Mouse (Mus musculus) limb, embryonic 10.5 days (tissue): Measurements from ENCODE around the gene Dgkg. TPM values are rescaled to one million over a fixed set of nuclear protein-coding genes. Genes with fewer than 3 reads are reported as not detected.

Source experiments
- DNase-seq: peaks from one replicate; pipeline ENCODE4 v3.0.0-alpha.2; 2017; ENCODE audit warnings: low spot score
- H3K27ac ChIP-seq: fragments of 300-500 bp; sonication (generic); 2 replicates; pipeline ENCODE4 v1.5.1; 2016; ENCODE audit warnings: mild to moderate bottlenecking
- H3K27me3 ChIP-seq: fragments of 300-500 bp; sonication (generic); 2 replicates; pipeline ENCODE4 v1.6.1; 2016; ENCODE audit warnings: low read depth, mild to moderate bottlenecking; ENCODE audit not compliant: poor library complexity, severe bottlenecking
- H3K36me3 ChIP-seq: fragments of 300-500 bp; sonication (generic); 2 replicates; pipeline ENCODE4 v1.6.1; 2016; ENCODE audit warnings: mild to moderate bottlenecking, moderate library complexity
- H3K4me1 ChIP-seq: fragments of 300-500 bp; sonication (generic); 2 replicates; pipeline ENCODE4 v1.6.1; 2016
- H3K4me3 ChIP-seq: fragments of 300-500 bp; sonication (generic); 2 replicates; pipeline ENCODE4 v1.5.1; 2016; ENCODE audit warnings: mild to moderate bottlenecking, moderate library complexity
- H3K9me3 ChIP-seq: fragments of 300-500 bp; sonication (generic); replicated peaks from 2 replicates; pipeline ENCODE4 v1.6.1; 2016; ENCODE audit warnings: mild to moderate bottlenecking
- WGBS: fragments of 180-500 bp; shearing (Covaris S2); methylation state at CpG from one replicate; pipeline ENCODE4 v1.1.7; 2016; 5-methylcytosine and 5-hydroxymethylcytosine counted together
- polyA plus RNA-seq: library from polyadenylated mRNA; unstranded; fragments of >200 nt; fragmentation: Nextera tagmentation; extraction: Ambion mirVana; gene quantifications from 2 replicates; pipeline ENCODE4 v1.2.1, GENCODE M21; 2016

Dgkg gene
- polyA plus RNA-seq, 1 experiment from 2014 or later, result 0.29 TPM

GRCm38 (mm10) chr16:22578883-22579282 is 78.1 kb downstream of the Dgkg start:
- Histone ChIP-seq H3K4me1 (0 out of 2 replicates have a peak, but pooled peaks cover 9% of the 10 kb centered on the region), H3K36me3 (no peaks in the 10 kb centered on the region), H3K4me3 (no peak overlapping the region), H3K9me3 (no peaks in the 10 kb centered on the region), H3K27me3 (no peaks in the 10 kb centered on the region), H3K27ac (no peak overlapping the region)
- no peak for DNase-seq
- WGBS, result 89% methylated on average over 10 of the region's 10 CpGs

DNA sequence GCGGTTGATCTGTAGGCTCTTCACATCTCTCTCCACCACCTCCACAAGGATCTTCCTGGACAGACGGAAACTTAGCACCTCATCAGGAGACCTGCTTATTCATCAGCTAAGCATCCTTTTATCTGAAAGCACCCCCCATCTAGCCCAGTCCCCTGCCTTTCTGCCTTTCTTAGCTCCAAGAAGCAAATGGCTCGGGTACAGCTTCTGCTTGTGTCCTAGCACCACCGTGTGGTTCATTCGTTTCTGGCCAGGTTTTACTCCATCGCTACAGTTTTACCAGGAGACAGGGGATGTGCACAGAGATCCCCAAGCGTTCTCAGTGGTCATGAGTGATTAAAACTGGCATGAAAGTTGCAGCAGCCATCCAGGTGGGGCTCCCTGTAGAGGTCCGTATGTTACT is 79.4 kb downstream of the Dgkg start:
- no peak overlapping the region for H3K4me3 ChIP-seq
- 56% methylated on average over 8 of the region's 8 CpGs for WGBS
- H3K27ac ChIP-seq, result no peak overlapping the region
- H3K4me1 ChIP-seq, result 0 out of 2 replicates have a peak, but pooled peaks cover 9% of the 10 kb centered on the region
- DNase-seq, result no peak
- H3K27me3 ChIP-seq, result peaks cover 6% of the 10 kb centered on the region
- H3K9me3 ChIP-seq, result no peaks in the 10 kb centered on the region
- no peaks in the 10 kb centered on the region for H3K36me3 ChIP-seq

GRCm38 (mm10) chr16:22574164-22574563 is 82.9 kb downstream of the Dgkg start:
- DNase-seq, result no peak
- Histone ChIP-seq H3K36me3 (no peaks in the 10 kb centered on the region), H3K27me3 (peaks cover 21% of the 10 kb centered on the region), H3K27ac (no peak overlapping the region), H3K4me1 (0 out of 2 replicates have a peak, but pooled peaks cover 9% of the 10 kb centered on the region), H3K4me3 (no peak overlapping the region), H3K9me3 (no peaks in the 10 kb centered on the region)
- 74% methylated on average over 7 of the region's 7 CpGs for WGBS

DNA sequence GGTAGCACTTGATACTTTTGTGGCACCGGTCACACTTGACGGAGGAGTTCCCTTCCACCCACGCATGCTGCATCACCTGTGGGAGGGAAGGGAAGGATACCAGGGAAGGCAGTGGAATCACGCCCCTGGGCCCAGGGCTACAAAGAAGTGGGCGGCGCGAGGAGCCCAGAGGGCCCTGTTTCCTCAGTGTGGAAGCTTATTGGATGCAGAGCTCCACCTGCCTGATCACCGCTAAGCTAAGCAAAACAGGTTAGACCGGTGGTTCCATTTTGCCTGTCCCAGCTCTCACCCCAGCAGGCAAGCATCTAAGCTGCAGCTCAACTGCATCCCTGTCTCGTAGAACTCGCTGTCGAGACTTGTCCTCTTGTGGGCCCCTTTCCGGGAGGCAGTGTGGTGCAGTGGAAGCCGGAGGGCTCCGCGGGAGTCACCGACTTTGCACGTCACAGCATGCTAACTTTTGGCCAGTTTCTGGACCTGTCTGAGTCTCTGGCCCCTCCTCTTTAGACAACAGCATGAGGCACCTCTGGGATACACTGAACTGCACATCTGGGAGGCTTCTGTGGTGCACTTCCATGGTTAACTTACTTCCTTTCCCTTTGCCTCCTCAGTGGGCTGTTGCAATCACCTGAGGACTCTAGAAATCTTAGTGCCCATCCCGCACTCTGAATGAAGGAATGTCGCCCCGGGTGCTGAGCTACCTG is 84.2 kb downstream of the Dgkg start:
- 35% methylated on average over 21 of the region's 21 CpGs for WGBS
- Histone ChIP-seq H3K36me3 (no peaks in the 10 kb centered on the region), H3K4me1 (0 out of 2 replicates have a peak, but pooled peaks cover 9% of the 10 kb centered on the region), H3K27me3 (peaks cover 21% of the 10 kb centered on the region), H3K27ac (no peak overlapping the region), H3K4me3 (no peak overlapping the region), H3K9me3 (no peaks in the 10 kb centered on the region)
- no peak for DNase-seq

- Histone ChIP-seq H3K4me1 (no peaks in the 10 kb centered on the region), H3K36me3 (no peaks in the 10 kb centered on the region), H3K27ac (no peak overlapping the region), H3K9me3 (no peaks in the 10 kb centered on the region), H3K4me3 (no peak overlapping the region), H3K27me3 (no peaks in the 10 kb centered on the region)
- no peak for DNase-seq
- WGBS, result 81% methylated on average over 3 of the region's 3 CpGs
These were observed 92.1 kb downstream of the Dgkg start for GRCm38 (mm10) chr16:22564907-22565272.

DNA sequence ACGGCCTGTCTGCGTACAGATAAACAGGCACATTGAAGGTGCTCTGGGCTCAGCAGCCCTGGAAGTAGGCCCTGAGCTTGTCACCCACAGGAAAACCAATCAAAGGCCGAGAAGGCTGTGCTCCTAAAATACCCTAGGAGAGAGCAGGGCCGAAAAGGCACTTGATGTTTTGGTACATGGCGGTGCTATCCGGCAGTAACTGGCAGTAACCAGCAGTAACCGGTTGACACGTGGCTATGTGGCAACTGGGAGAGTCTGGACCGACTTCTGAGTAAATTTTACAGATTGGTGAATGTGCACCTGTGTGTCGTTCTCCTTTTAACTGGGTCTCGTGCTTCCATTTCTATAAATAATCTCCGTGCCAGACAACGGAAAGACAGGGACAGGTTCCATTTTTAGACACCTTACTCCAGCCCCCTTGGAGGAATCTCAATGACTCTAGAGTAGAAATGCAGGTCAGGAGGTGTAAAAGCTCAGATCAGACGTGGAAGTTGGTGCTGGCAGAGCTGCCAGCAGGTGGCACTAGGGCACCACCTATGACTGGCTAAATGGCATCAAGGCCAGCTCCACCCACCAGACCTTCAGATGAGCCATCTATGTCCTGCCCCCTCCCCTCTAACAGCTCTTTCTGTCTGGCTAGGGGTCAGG is 92.6 kb downstream of the Dgkg start:
- WGBS, result 57% methylated on average over 14 of the region's 14 CpGs

GRCm38 (mm10) chr16:22563594-22563993 is 93.4 kb downstream of the Dgkg start:
- DNase-seq, result no peak
- no peak overlapping the region for H3K27ac ChIP-seq
- no peaks in the 10 kb centered on the region for H3K27me3 ChIP-seq
- no peaks in the 10 kb centered on the region for H3K36me3 ChIP-seq
- no peaks in the 10 kb centered on the region for H3K4me1 ChIP-seq
- H3K9me3 ChIP-seq, result no peaks in the 10 kb centered on the region
- H3K4me3 ChIP-seq, result no peak overlapping the region

More for the DNA sequence above, 92.6 kb downstream of the Dgkg start:
- H3K27ac ChIP-seq, result no peak overlapping the region
- H3K4me3 ChIP-seq, result no peak overlapping the region
- no peaks in the 10 kb centered on the region for H3K36me3 ChIP-seq
- H3K27me3 ChIP-seq, result no peaks in the 10 kb centered on the region
- peak; percentile 69 for DNase-seq
- no peaks in the 10 kb centered on the region for H3K4me1 ChIP-seq
- no peaks in the 10 kb centered on the region for H3K9me3 ChIP-seq

GRCm38 (mm10) chr16:22554996-22555395 is 102.0 kb downstream of the Dgkg start:
- DNase-seq, result no peak
- peaks cover 18% of the 10 kb centered on the region for H3K4me1 ChIP-seq
- 54% methylated on average over 2 of the region's 2 CpGs for WGBS
- no peaks in the 10 kb centered on the region for H3K9me3 ChIP-seq
- H3K36me3 ChIP-seq, result no peaks in the 10 kb centered on the region
- no peak overlapping the region for H3K27ac ChIP-seq
- H3K27me3 ChIP-seq, result no peaks in the 10 kb centered on the region
- no peak overlapping the region for H3K4me3 ChIP-seq

- no peak for DNase-seq
- H3K36me3 ChIP-seq, result no peaks in the 10 kb centered on the region
- no peak overlapping the region for H3K4me3 ChIP-seq
- no peaks in the 10 kb centered on the region for H3K27me3 ChIP-seq
- H3K27ac ChIP-seq, result no peak overlapping the region
- 79% methylated on average over 9 of the region's 9 CpGs for WGBS
- H3K4me1 ChIP-seq, result peaks cover 31% of the 10 kb centered on the region
- H3K9me3 ChIP-seq, result no peaks in the 10 kb centered on the region
These were observed 104.7 kb downstream of the Dgkg start for GRCm38 (mm10) chr16:22552351-22552750.

- H3K4me3 ChIP-seq, result no peak overlapping the region
- 36% methylated on average over 11 of the region's 11 CpGs for WGBS
- DNase-seq, result no peak
- H3K9me3 ChIP-seq, result no peaks in the 10 kb centered on the region
- no peaks in the 10 kb centered on the region for H3K36me3 ChIP-seq
- peaks cover 31% of the 10 kb centered on the region for H3K4me1 ChIP-seq
- H3K27ac ChIP-seq, result no peak overlapping the region
- no peaks in the 10 kb centered on the region for H3K27me3 ChIP-seq
These were observed 105.6 kb downstream of the Dgkg start for GRCm38 (mm10) chr16:22551231-22552000.

DNA sequence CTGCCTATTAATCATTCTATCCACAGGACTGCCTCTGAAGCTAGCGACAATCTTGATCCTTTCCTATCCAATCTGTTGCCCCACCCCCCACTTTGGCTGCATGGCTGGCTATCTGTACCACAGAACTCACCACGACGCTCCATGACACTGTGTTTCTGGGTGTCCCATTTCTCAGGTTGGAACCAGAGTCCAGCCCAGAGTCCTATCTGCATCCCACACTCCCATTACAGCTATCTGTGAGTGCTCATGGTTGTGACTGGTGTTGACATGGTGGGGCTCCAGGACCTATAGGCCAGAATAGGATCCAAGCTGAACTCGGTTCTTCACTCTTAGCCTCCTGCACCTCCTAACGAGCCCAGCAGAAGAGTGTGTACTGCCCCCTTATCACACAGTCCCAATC is 107.7 kb downstream of the Dgkg start:
- H3K4me3 ChIP-seq, result no peak overlapping the region
- no peak for DNase-seq

GRCm38 (mm10) chr16:22548167-22549080 is 108.6 kb downstream of the Dgkg start:
- Histone ChIP-seq H3K9me3 (no peaks in the 10 kb centered on the region), H3K4me3 (peak overlapping the region; percentile 53), H3K27ac (peak overlapping the region; percentile 89), H3K36me3 (no peaks in the 10 kb centered on the region), H3K27me3 (no peaks in the 10 kb centered on the region), H3K4me1 (peaks cover 28% of the 10 kb centered on the region)
- 13% methylated on average over 26 of the region's 26 CpGs for WGBS
- DNase-seq, result peak; percentile 92

More for the DNA sequence above, 107.7 kb downstream of the Dgkg start:
- no peaks in the 10 kb centered on the region for H3K9me3 ChIP-seq
- peaks cover 38% of the 10 kb centered on the region for H3K4me1 ChIP-seq
- WGBS, result 84% methylated on average over 5 of the region's 5 CpGs
- no peak overlapping the region for H3K27ac ChIP-seq
- H3K27me3 ChIP-seq, result no peaks in the 10 kb centered on the region
- H3K36me3 ChIP-seq, result no peaks in the 10 kb centered on the region
